Mouse (Mus musculus): ENCODE measurements at regions not wholly inside any gene's neighbourhood (a gene's known extent, or its start where the extent isn't known, plus 50 kb on each side); places are given as distances from the start of the nearest gene placed in this dataset.
"Not testable (repeated sequence)": the region's sequence is repeated elsewhere in the genome, so short reads cannot be mapped to it uniquely, and the experiment has no call there.

GRCm38 (mm10) chr4:75466880-75467327, 188.8 kb upstream of the Dmac1 start:
- DNase-seq (ENCODE audit: low read depth, low spot score) (no peak), ATAC-seq (no peak)
- H3K27me3 ChIP-seq = no peaks in the 10 kb centered on the region
- in situ Hi-C loops (cut with MboI; ENCODE audit: low pct_unique_long_range_greater_than_20kb) = no loop called here
- no peak for TF ChIP-seq CTCF (IDR thresholded peaks at IDR 0.05)
- ChIA-PET CTCF (no interaction called here), POLR2A (no interaction called here)

GRCm38 (mm10) chr4:75463579-75463978, 185.5 kb upstream of the Dmac1 start:
- CTCF ChIA-PET = interaction anchor here (0.9 kb wide), 1 partner anchor 35 kb away, joined by 3 read pairs; no protein-coding TSS in a partner anchor
- in situ Hi-C loops (cut with MboI; ENCODE audit: low pct_unique_long_range_greater_than_20kb) = no loop called here
- ATAC-seq (no peak), DNase-seq (ENCODE audit: low read depth, low spot score) (no peak)
- POLR2A ChIA-PET = no interaction called here
- H3K27me3 ChIP-seq = no peaks in the 10 kb centered on the region
- no peak for TF ChIP-seq CTCF (IDR thresholded peaks at IDR 0.05)

GRCm38 (mm10) chr4:75449478-75449877, 171.4 kb upstream of the Dmac1 start:
- ChIA-PET CTCF (no interaction called here), POLR2A (no interaction called here)
- in situ Hi-C loops (cut with MboI; ENCODE audit: low pct_unique_long_range_greater_than_20kb) = no loop called here
- DNase-seq (ENCODE audit: low read depth, low spot score) (no peak), ATAC-seq (no peak)
- no peak for TF ChIP-seq CTCF (IDR thresholded peaks at IDR 0.05)
- no peaks in the 10 kb centered on the region for H3K27me3 ChIP-seq

- DNase-seq (ENCODE audit: low read depth, low spot score) = no peak
- in situ Hi-C loops (cut with MboI; ENCODE audit: low pct_unique_long_range_greater_than_20kb) = no loop called here
- no peak for TF ChIP-seq CTCF (IDR thresholded peaks at IDR 0.05)
- no peaks in the 10 kb centered on the region for H3K27me3 ChIP-seq
- ChIA-PET CTCF (no interaction called here), POLR2A (no interaction called here)
- no peak for ATAC-seq
Observed at GRCm38 (mm10) chr4:75423296-75423695, 145.2 kb upstream of the Dmac1 start.

GRCm38 (mm10) chr4:75400754-75401153, 122.6 kb upstream of the Dmac1 start:
- DNase-seq (ENCODE audit: low read depth, low spot score); ATAC-seq: not testable (repeated sequence)

GRCm38 (mm10) chr4:75394992-75395391, 116.9 kb upstream of the Dmac1 start:
- ChIA-PET CTCF (no interaction called here), POLR2A (no interaction called here)
- TF ChIP-seq CTCF (IDR thresholded peaks at IDR 0.05) = no peak
- no peak for ATAC-seq
- in situ Hi-C loops (cut with MboI; ENCODE audit: low pct_unique_long_range_greater_than_20kb) = no loop called here
- no peak for DNase-seq (ENCODE audit: low read depth, low spot score)
- H3K27me3 ChIP-seq = no peaks in the 10 kb centered on the region

More at GRCm38 (mm10) chr4:75400754-75401153, 122.6 kb upstream of the Dmac1 start:
- H3K27me3 ChIP-seq; POLR2A ChIA-PET; CTCF ChIA-PET; in situ Hi-C loops (cut with MboI; ENCODE audit: low pct_unique_long_range_greater_than_20kb): not testable (repeated sequence)

- no peak for TF ChIP-seq CTCF (IDR thresholded peaks at IDR 0.05)
- ChIA-PET POLR2A (no interaction called here), CTCF (no interaction called here)
- no peaks in the 10 kb centered on the region for H3K27me3 ChIP-seq
- ATAC-seq = no peak
- DNase-seq (ENCODE audit: low read depth, low spot score) = no peak
- in situ Hi-C loops (cut with MboI; ENCODE audit: low pct_unique_long_range_greater_than_20kb) = no loop called here
Observed at GRCm38 (mm10) chr4:75394264-75394663, 116.2 kb upstream of the Dmac1 start.

GRCm38 (mm10) chr4:75386271-75386938, 108.3 kb upstream of the Dmac1 start:
- ATAC-seq (no peak), DNase-seq (ENCODE audit: low read depth, low spot score) (no peak)
- no peaks in the 10 kb centered on the region for H3K27me3 ChIP-seq
- ChIA-PET CTCF (no interaction called here), POLR2A (no interaction called here)
- TF ChIP-seq CTCF (IDR thresholded peaks at IDR 0.05) = no peak
- in situ Hi-C loops (cut with MboI; ENCODE audit: low pct_unique_long_range_greater_than_20kb) = no loop called here

GRCm38 (mm10) chr4:75359496-75359895, 81.4 kb upstream of the Dmac1 start:
- POLR2A ChIA-PET = no interaction called here
- in situ Hi-C loops (cut with MboI; ENCODE audit: low pct_unique_long_range_greater_than_20kb) = no loop called here
- DNase-seq (ENCODE audit: low read depth, low spot score) (no peak), ATAC-seq (no peak)
- no peak for TF ChIP-seq CTCF (IDR thresholded peaks at IDR 0.05)
- CTCF ChIA-PET = no interaction called here
- H3K27me3 ChIP-seq = no peaks in the 10 kb centered on the region

- in situ Hi-C loops (cut with MboI; ENCODE audit: low pct_unique_long_range_greater_than_20kb) = no loop called here
- no peak for DNase-seq (ENCODE audit: low read depth, low spot score)
- ATAC-seq = no peak
- ChIA-PET POLR2A (no interaction called here), CTCF (no interaction called here)
- TF ChIP-seq CTCF (IDR thresholded peaks at IDR 0.05) = no peak
- H3K27me3 ChIP-seq = no peaks in the 10 kb centered on the region
Observed at GRCm38 (mm10) chr4:75355621-75356020, 77.5 kb upstream of the Dmac1 start.

- TF ChIP-seq CTCF (IDR thresholded peaks at IDR 0.05) = no peak
- ChIA-PET CTCF (no interaction called here), POLR2A (no interaction called here)
- DNase-seq (ENCODE audit: low read depth, low spot score) (no peak), ATAC-seq (no peak)
- in situ Hi-C loops (cut with MboI; ENCODE audit: low pct_unique_long_range_greater_than_20kb) = no loop called here
- H3K27me3 ChIP-seq = no peaks in the 10 kb centered on the region
Observed at GRCm38 (mm10) chr4:75334496-75334895, 56.4 kb upstream of the Dmac1 start.

- in situ Hi-C loops (cut with MboI; ENCODE audit: low pct_unique_long_range_greater_than_20kb) = no loop called here
- no peak for DNase-seq (ENCODE audit: low read depth, low spot score)
- H3K27me3 ChIP-seq = no peaks in the 10 kb centered on the region
- ChIA-PET CTCF (no interaction called here), POLR2A (no interaction called here)
- ATAC-seq = no peak
- TF ChIP-seq CTCF (IDR thresholded peaks at IDR 0.05) = no peak
Observed at GRCm38 (mm10) chr4:75332791-75333190, 54.7 kb upstream of the Dmac1 start.

Measured in Patski (cell line).